Mouse (Mus musculus) brain, embryonic 14.5 days (tissue): Measurements from ENCODE around the gene Fdxr.

ENCODE experiments used
- CTCF ChIP-seq: fragments of 200-500 bp; IDR thresholded peaks from 2 replicates; pipeline ENCODE4 v1.5.1; 2012; ENCODE audit warnings: inconsistent platforms, mild to moderate bottlenecking, moderate library complexity, borderline replicate concordance; ENCODE audit not compliant: insufficient read depth, insufficient read length; ENCODE audit errors: extremely low read depth
- POLR2A ChIP-seq: fragments of 200-500 bp; IDR thresholded peaks from 2 replicates; pipeline ENCODE4 v1.6.1; 2012; ENCODE audit warnings: mild to moderate bottlenecking, inconsistent platforms, borderline replicate concordance; ENCODE audit not compliant: poor library complexity, insufficient read depth, insufficient read length, severe bottlenecking; ENCODE audit errors: extremely low read depth

DNA sequence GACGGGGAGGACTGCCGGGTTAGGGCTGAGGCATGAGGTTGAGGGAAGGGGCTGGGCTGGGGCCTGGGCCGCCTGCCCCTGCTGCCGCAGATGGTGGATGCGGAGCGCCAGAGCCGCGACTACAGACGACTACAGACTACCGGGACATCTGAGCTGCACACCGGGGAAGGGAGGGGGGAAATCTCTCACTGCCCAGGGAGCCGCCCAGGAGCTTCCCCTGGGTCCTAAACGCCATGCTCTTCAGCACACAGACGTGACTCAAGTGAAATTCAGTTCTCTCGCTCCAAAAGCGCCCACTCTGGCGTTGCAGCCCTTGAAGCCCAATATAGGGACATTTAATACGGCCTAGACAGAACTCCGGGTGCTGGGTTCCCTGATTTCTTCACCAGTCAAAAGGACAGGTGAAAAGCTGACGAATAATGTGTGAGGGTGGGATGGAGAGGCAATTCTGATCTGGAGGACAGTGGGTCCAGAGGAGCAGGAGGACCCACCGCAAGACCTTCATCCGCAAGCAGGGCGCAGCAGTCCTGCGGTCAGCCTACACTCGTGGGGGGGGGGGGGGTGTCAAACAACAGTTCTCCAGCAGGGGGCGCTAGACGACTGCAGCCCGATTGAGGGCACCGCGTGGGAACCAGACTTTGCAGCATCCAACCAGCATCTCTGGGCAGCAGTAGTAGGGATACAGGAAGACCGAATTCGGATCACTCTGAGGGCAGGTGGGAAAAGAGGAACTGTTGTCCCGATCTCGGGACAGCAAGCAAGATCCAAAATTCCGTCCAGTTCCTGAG, 45.2 kb upstream of the Fdxr start, which contains the start of gene Ush1g:
- TF ChIP-seq CTCF: peak; percentile 90
- TF ChIP-seq POLR2A: no peak
